Mouse (Mus musculus) left cerebral cortex, postnatal 10 days (tissue): ENCODE measurements at regions not wholly inside any gene's neighbourhood (a gene's known extent, or its start where the extent isn't known, plus 50 kb on each side); places are given as distances from the start of the nearest gene placed in this dataset. TPM values are rescaled to one million over a fixed set of nuclear protein-coding genes. Genes with fewer than 3 reads are reported as not detected.

Experiments
- DNase-seq, 2 experiments: peaks; one replicate each; pipeline ENCODE4 v3.0.0; 2021 to 2022; ENCODE audit warnings: low spot score in 2 of 2, mixed read lengths in 1 of 2; ENCODE audit errors: extremely low spot score in 1 of 2
- intact Hi-C: fragments of 180-260 bp; cut with DNase I; formaldehyde crosslinking; loops from one replicate; pipeline ENCODE4 v1.15.1; 2025
- microRNA-seq: library from miRNA; unstranded; fragments of <30 nt; microRNA quantifications from one replicate; pipeline ENCODE4 v1.2.0, GENCODE M21; 2022

- DNase-seq, result no peak
- intact Hi-C loops, result no loop called here
These were observed 288.3 kb upstream of the Cntn4 start for GRCm38 (mm10) chr6:105389192-105389591.

GRCm38 (mm10) chr6:105398315-105398714, 279.1 kb upstream of the Cntn4 start:
- intact Hi-C loops, result no loop called here
- DNase-seq, result no peak

- intact Hi-C loops, result no loop called here
- DNase-seq, result no peak
These were observed 259.9 kb upstream of the Cntn4 start for GRCm38 (mm10) chr6:105417551-105417950.

GRCm38 (mm10) chr6:105447208-105447607, 230.3 kb upstream of the Cntn4 start:
- intact Hi-C loops, result no loop called here
- DNase-seq, result no peak

- DNase-seq, result peak in 1 of 2 experiments; percentile 16
- intact Hi-C loops, result no loop called here
These were observed 194.1 kb upstream of the Cntn4 start for GRCm38 (mm10) chr6:105483388-105483787.

GRCm38 (mm10) chr6:105493308-105493707, 184.2 kb upstream of the Cntn4 start:
- no peak for DNase-seq
- intact Hi-C loops, result no loop called here

Small RNAs in the stretch of these regions (microRNA-seq; reads per million reads assigned to microRNA genes)
- not detected for gene Gm25570
